ENCODE assay signal across 13 mouse cellular contexts in genomic region chr4:59422025-59422783, GRCm38 (mm10). TPM values are rescaled to one million over a fixed set of nuclear protein-coding genes. Genes with fewer than 3 reads are reported as not detected.
DNase-seq lines count a peak whose midpoint lies in the region; ATAC-seq and TF ChIP-seq lines count a peak whose summit lies in the region.
"Had no signal": no experiment of that assay in that cellular context is flagged by ENCODE, and none has a peak within 500 bp of the region (broad histone marks: within the 10 kb centered on the region; RNA-seq: fewer than 3 reads in every experiment).

No protein-coding gene starts in this region.

- DNase-seq in adrenal gland, adult 2 months, result peak; percentile 52
- DNase-seq in adrenal gland, postnatal 25 days, result no peak
- DNase-seq in neural tube, embryonic 10.5 days (ENCODE audit: extremely low spot score, low spot score), result no peak
- peak; percentile 82 for DNase-seq in lung, postnatal 0 days (ENCODE audit: low spot score)
- no peak for DNase-seq in thymus, postnatal 0 days (ENCODE audit: low spot score)
- DNase-seq in left cerebral cortex, postnatal 25 days (ENCODE audit: low spot score in 2 of 2), result no peak
- DNase-seq: cerebellum, adult 11 months; heart, adult 18-20 months; liver had no signal

- no peak overlapping the region for H3K9ac ChIP-seq in neural tube, embryonic 12.5 days
- H3K9ac ChIP-seq in lung, postnatal 0 days (replicated peaks; ENCODE audit: low read depth), result no peak overlapping the region
- H3K9ac ChIP-seq in stomach, embryonic 16.5 days (ENCODE audit: low read length), result no peak overlapping the region
- H3K9ac ChIP-seq: intestine, embryonic 15.5 days had no signal

- H3K27me3 ChIP-seq in neural tube, embryonic 12.5 days (replicated peaks), result no peaks in the 10 kb centered on the region
- H3K27me3 ChIP-seq in lung, postnatal 0 days (replicated peaks; ENCODE audit: insufficient read depth, low read length), result no peaks in the 10 kb centered on the region
- no peaks in the 10 kb centered on the region for H3K27me3 ChIP-seq in stomach, embryonic 16.5 days (ENCODE audit: control insufficient read depth, insufficient read depth, low read length)
- H3K27me3 ChIP-seq: intestine, embryonic 15.5 days; Patski had no signal

- H3K4me2 ChIP-seq in neural tube, embryonic 12.5 days (replicated peaks), result no peak overlapping the region
- H3K4me2 ChIP-seq in lung, postnatal 0 days (replicated peaks; ENCODE audit: low read depth, low read length), result no peak overlapping the region
- H3K4me2 ChIP-seq in stomach, embryonic 16.5 days (ENCODE audit: low read depth, low read length), result no peak overlapping the region
- H3K4me2 ChIP-seq: intestine, embryonic 15.5 days had no signal

- no peak overlapping the region for H3K27ac ChIP-seq in neural tube, embryonic 12.5 days
- H3K27ac ChIP-seq in lung, postnatal 0 days (ENCODE audit: low read length), result peak overlapping the region; percentile 11; the same call in 1 of the 2 replicates
- H3K27ac ChIP-seq in stomach, embryonic 16.5 days (ENCODE audit: low read length), result peak overlapping the region; percentile 77
- H3K27ac ChIP-seq: intestine, embryonic 15.5 days had no signal

- H3K4me1 ChIP-seq in neural tube, embryonic 12.5 days, result peaks cover 6% of the 10 kb centered on the region; the same call in 1 of the 2 replicates
- no peaks in the 10 kb centered on the region; the same call in 1 of the 2 replicates for H3K4me1 ChIP-seq in lung, postnatal 0 days (ENCODE audit: insufficient read depth, low read depth, low read length)
- peaks cover 14% of the 10 kb centered on the region for H3K4me1 ChIP-seq in stomach, embryonic 16.5 days (ENCODE audit: control insufficient read depth, insufficient read depth, low read length)
- H3K4me1 ChIP-seq: intestine, embryonic 15.5 days had no signal

- no peaks in the 10 kb centered on the region for H3K36me3 ChIP-seq in neural tube, embryonic 12.5 days
- H3K36me3 ChIP-seq in lung, postnatal 0 days (ENCODE audit: insufficient read depth, low read length), result no peaks in the 10 kb centered on the region
- no peaks in the 10 kb centered on the region for H3K36me3 ChIP-seq in stomach, embryonic 16.5 days (ENCODE audit: control insufficient read depth, insufficient read depth, low read length)
- H3K36me3 ChIP-seq: intestine, embryonic 15.5 days had no signal

- ATAC-seq in neural tube, embryonic 12.5 days (ENCODE audit: low FRiP score, low read depth), result 0 out of 2 replicates have a peak, but pooled peaks have one; percentile 21
- peak; percentile 79 for ATAC-seq in lung, postnatal 0 days
- ATAC-seq in stomach, embryonic 16.5 days (ENCODE audit: insufficient read depth, low FRiP score), result no peak
- ATAC-seq: Patski had no signal

- TF ChIP-seq EP300 in lung, postnatal 0 days (IDR thresholded peaks at IDR 0.05), result no peak; the same call in 1 of the 2 replicates

- no peak overlapping the region for H3K4me3 ChIP-seq in neural tube, embryonic 12.5 days
- H3K4me3 ChIP-seq in lung, postnatal 0 days (ENCODE audit: low read depth, low read length), result no peak overlapping the region
- H3K4me3 ChIP-seq in stomach, embryonic 16.5 days (replicated peaks; ENCODE audit: low read length), result no peak overlapping the region
- H3K4me3 ChIP-seq: intestine, embryonic 15.5 days had no signal

- H3K9me3 ChIP-seq in neural tube, embryonic 12.5 days, result no peaks in the 10 kb centered on the region
- no peaks in the 10 kb centered on the region for H3K9me3 ChIP-seq in lung, postnatal 0 days (ENCODE audit: low read length)
- no peaks in the 10 kb centered on the region for H3K9me3 ChIP-seq in stomach, embryonic 16.5 days (replicated peaks; ENCODE audit: control insufficient read depth, low read length)
- H3K9me3 ChIP-seq: intestine, embryonic 15.5 days had no signal

- no peak for TF ChIP-seq CTCF in lung, postnatal 0 days (IDR thresholded peaks at IDR 0.05)

- WGBS in neural tube, embryonic 12.5 days, result 23% methylated on average over 5 of the region's 5 CpGs
- WGBS in lung, postnatal 0 days, result 35% methylated on average over 5 of the region's 5 CpGs
- WGBS in stomach, embryonic 16.5 days, result 31% methylated on average over 5 of the region's 5 CpGs

- intact Hi-C loops in left cerebral cortex, postnatal 25 days (cut with DNase I), result no loop called here

RNA-seq across cellular contexts. Expression of gene Susd1, which starts 16.2 kb away (rescaled TPM):
- total RNA-seq in adrenal gland, adult 2 months (2021), result 1 to 10 TPM; 2.8 to 3.4 TPM
- 0.96 and 1.7 TPM in 2 replicates for polyA plus RNA-seq in adrenal gland, adult 2 months (2012; rRNA removed)
- total RNA-seq in adrenal gland, postnatal 25 days (2021), result 2.8 and 4.0 TPM in 2 replicates
- polyA plus RNA-seq in neural tube, embryonic 12.5 days (2016; fragmentation: Nextera tagmentation; extraction: Ambion mirVana), result 1.2 and 1.3 TPM in 2 replicates
- polyA plus RNA-seq in lung, postnatal 0 days (2015; fragmentation: Nextera tagmentation; extraction: Ambion mirVana), result 1.6 and 2.0 TPM in 2 replicates
- 8.3 and 11.8 TPM in 2 replicates for polyA plus RNA-seq in stomach, embryonic 16.5 days (2015; fragmentation: Nextera tagmentation; extraction: Ambion mirVana)
- 8.4 and 11.4 TPM in 2 replicates for polyA plus RNA-seq in thymus, postnatal 0 days (2015; fragmentation: Nextera tagmentation; extraction: Ambion mirVana)
- 1 to 10 TPM; 7.0 to 9.1 TPM for total RNA-seq in left cerebral cortex, postnatal 25 days (2021)

Comparison
In these comparisons a context has a peak if more than half of its experiments do, and no peak if none do; other contexts are left out.
1. DNase-seq: peak in adrenal gland, adult 2 months (single experiment) and lung, postnatal 0 days (single experiment); none in adrenal gland, postnatal 25 days (single experiment), neural tube, embryonic 10.5 days (single experiment), thymus, postnatal 0 days (single experiment) and left cerebral cortex, postnatal 25 days (0 of 2).